Mouse (Mus musculus): ENCODE data around the gene Tead1. TPM values are rescaled to one million over a fixed set of nuclear protein-coding genes. Genes with fewer than 3 reads are reported as not detected.

The Tead1 gene
- total RNA-seq, 2 experiments from 2014 or later = 60.3 to 67.6 TPM

DNA sequence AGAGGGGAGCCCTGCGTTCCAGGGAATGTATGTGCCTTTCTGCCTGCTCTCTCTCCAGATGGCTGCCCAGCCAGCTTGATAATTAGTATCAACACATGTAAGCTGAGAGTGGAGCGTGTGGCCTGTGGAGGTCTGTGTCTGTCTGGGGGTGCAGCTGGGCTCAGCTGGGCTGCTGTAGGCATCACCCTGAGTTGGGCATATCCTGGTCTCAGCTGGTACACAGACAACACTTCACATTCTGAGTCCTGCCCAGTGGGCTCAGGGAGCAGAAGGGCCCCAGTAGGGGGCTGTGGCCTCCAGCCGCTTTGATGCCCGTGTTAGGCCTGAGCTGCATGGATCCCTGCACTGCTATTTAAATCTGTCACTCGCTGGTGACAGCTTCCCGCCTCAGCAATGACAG is 100.5 kb downstream of the Tead1 start:
- no peak for DNase-seq

DNA sequence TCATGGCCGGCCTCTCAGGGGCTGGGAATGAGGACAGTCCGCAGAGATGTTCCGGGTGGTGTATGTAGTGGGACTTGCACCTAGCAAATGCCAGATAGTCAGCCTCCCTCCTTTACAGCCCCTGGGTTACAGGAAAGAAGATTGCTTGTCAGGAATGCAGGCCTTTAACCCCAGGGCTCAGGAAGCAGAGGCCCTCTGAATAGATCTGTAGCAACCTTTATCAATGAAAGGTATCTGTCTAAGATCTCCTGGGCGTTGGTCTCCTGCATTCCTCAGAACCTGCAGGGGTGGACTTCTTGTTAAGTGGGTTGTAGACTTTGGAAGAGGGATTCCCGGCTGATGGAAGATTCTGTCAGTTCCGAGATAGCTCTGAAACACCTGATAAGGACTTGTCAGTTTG is 101.8 kb downstream of the Tead1 start:
- DNase-seq = no peak

DNA sequence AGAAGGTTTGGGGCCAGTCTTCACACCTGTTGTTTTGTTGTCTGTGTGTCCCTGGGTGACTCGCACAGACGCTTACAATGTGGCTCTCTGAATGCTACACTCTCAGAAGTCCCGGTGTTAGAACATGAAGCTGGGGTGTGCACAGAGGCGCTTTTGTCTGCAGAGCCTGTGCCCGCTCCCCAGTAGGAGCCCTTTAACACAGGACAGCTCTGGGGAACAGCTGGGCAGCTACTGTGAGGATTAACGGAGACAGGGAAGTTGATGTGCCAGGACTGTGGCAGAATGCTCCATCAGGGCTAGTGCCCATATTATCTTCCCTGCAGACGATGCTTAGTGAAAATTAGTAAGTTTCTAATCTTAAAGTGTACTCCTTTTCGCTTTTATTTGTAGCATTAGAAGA is 102.9 kb downstream of the Tead1 start:
- DNase-seq = no peak

DNA sequence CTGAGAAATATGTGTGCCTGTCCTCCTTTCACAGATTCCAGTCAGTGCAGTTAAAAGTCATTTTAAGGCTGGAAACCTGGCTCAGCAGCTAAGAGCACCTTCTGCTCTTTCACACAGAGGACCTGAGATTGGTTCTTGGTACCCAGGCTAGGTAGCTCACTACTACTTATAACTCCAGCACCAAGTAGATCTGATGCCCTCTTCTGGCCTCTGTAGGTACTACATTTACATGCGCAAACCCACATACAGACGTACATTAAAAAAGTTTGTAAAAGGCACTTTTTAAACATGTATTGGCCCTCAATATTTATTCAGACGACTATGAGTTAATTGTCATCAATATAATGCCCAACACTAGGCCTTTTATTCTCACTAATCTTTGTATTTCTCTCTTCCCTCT is 105.2 kb downstream of the Tead1 start:
- DNase-seq = no peak

DNA sequence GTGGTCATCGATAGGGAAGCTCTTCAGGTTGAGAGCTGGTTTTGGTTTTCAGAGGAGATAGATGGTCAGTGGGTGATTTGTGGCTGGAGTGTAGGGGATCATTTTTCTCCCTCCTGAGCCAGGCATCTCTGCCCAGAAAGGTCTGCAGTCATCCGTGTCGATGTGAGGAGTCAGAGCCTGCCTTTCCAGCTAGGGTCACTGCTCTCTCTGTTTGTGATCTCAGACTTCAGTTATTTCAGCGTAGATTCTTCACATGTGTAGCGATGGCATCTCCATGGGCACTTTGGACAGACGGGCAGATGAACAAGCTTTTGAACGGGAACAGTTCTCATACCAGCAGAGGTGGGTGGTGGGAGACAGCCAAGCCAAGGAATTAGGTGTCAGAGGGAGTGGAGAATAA is 106.2 kb downstream of the Tead1 start:
- no peak for DNase-seq

DNA sequence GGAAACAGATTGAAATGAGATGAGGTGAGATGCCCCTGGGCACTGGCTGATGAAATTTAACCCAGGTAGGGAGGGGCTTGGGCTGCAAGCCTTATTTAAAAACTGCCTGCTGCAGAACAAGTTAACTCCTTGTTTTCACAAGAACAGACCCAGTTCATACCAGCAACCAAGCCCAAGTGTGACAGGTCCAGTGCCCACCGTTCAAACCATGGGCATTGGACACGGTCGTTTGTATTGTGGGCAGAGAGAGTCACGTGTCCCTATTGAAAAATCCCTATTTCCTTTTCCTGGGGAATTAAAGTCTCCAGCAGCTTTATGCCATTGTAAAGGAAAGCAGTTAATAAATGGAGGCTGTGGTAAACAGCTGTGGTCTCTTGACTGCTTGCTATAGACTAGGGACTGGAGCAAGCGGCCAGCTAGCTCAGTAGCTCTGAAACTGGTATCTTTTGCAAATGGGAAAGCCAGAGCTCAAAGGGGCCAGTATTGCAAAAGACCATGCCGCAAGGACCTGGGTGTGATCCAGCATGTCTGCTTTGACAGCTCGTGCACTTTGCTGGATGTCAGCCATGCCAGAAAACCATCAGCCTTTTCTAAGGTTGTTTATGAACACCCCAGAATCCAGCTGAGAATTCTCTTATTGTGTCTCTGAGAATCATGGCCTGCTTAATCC is 107.6 kb downstream of the Tead1 start:
- DNase-seq = peak; percentile 79

DNA sequence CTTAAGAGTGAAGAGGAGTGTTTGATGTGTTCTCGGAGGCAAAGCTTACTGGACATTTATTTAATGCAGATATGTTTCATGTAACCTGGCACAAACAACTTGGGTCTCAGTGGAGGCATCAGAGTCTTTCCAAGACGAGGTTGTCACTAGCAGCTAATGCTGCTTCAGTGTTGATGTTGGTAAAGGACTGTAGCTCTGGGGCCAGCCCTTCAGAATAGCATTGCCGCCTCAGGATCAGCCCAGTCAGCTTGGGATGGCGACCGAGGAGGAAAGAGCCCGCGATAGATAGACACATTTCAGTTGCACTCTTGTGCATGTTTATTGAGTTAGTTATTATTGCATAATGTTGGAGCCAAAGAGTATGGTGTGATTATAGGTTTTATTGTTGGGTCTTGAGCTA is 108.2 kb downstream of the Tead1 start:
- DNase-seq = no peak

DNA sequence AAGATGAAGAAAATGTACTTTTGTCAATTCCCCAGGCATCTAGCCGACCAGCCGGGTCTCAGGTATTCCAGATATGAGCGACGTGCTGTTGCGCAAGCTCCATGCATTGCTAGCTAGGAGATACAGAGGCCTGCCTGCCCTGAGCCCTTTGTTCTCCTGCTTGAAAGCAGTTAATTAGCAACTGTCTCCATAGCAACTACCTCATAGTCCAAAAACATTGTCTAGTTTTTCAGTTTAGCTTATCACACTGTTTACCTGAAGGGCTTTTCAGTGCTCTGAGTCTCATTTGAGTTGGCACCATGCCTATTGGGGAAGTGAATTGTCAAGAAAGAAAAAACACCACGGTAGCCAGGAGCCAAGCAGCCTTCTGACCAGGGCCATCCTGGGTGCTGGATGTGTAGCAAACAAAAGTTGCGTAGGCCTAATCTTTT is 109.2 kb downstream of the Tead1 start:
- DNase-seq = peak; percentile 36

DNA sequence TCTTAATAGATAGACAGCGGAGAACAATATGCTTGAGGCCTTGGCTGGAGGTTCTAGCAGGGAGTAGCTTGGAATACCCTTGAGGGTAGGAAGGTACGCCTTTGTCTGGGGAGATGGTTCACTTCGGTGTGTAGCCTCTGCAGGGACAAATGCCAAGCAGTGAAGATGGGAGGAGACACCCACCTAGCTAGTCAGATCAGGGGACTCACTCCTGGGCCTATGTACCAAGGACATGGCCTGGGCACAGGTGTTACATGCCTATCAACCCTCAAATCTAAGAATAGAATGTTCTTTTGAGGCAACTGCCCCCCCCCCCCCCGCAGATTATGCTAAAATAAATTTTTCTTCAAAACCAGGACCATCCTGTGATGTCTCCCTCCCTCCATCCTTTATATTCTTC is 110.6 kb downstream of the Tead1 start:
- DNase-seq = no peak

DNA sequence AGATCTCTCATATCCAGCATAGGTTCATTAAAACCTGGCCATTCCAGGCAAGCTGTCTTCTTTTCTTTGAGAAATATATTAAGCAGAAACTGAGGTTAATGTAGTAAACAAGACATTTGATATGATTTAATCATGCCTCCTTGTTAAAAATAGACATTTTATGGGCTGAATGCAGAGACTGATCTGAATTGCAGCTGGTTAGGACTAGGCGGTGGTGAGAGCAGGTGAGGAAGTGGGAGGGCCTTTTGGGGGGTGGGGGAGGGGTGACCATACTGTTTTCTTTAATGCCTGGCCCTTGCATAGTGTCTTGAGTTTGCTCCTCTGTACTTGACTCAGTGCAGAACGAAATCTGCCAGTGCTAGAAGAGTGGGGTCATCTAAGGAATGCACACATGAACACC is 111.2 kb downstream of the Tead1 start:
- DNase-seq = no peak

DNA sequence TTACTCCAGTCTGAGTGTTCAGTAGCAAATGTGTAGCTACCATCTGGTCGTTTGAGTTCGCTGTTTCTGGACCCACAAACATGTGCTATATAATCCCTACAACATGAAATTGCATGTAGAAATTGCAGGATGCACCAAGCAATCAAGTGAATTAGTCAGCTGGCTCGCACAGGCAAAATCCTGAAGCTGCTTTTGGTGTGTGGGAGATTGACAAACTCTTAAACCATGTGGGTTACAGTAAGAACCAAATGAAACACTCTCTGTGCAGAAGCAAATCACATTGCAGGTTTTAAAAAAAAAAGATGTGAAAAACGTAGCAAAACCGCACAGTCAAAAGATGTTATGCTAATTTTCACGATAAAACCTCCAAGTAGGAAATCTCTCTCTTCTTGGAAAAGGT is 113.6 kb downstream of the Tead1 start:
- no peak for DNase-seq

DNA sequence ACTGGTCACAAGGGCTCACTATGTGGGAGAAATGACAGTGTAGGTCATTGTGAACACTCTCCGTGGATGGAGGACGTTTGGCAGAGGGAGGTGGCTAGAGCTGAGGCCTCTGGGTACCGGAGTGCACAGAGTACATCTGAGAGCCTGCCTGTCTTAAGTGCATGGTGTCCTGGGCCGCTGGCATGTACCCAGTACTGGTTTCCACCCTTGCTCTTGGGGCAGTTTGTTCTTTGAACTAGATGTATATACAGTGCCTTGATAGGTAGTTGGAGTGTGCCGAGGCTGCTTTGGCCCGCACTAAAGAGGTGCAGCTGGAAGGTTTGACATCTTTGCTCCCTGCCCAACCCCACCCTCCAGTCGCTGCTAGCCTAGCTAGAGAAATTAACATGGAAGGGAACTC is 114.8 kb downstream of the Tead1 start:
- no peak for DNase-seq

DNA sequence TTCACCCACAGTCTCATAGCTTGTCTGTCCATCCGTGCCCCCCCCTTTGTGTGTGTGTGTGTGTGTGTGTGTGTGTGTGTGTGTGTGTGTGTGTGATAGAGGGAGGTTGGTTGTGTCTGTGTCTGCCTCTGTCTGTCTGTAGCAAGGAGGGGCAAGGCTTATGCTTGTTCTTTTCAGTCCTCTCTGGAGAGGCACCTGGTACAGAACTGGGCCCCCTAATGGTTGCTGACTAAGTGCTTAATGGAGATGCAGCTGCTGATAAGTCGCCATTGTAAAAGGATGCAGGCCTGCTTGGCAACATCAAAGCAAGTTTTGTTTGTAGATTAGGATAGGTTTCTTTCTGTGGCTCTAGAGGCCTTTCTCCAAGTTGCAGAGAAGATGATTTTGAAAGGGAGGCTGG is 115.4 kb downstream of the Tead1 start:
- DNase-seq = no peak

DNA sequence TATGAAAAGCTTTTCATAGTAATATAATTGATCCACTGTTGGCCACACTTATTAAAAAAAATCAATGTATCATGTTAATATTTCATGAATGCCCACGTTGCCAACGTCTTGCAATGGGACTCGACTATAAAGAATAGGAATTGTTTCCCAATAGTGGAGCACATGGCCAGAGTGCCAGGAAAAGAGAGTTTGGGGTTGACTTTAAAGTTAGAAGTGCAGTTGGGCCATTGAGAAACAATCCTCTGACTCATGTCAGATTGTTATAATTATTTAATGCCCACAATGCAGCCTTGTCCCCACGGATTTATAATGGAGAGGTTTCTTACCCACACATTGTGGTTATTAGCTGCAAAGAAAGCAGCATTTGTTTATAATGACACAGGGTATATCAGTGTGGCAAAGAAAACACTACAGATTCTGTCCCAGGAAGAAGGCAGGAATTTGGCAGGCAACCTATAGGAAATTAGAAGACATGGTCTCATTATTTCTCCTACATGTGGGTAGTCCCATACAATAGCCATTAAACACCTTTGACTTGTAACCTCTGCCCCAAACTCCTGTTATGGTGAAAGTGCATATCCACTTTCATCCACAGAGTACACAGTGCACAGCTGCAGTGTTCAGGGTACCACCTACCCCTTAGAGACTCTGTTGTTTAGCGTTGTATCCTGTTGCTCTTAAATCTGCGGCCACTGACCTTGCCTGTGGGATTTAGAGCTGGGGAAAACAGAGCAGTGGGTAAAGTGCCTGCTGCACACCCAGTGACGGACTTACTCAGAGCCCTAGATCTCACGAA is 118.6 kb downstream of the Tead1 start:
- DNase-seq = no peak

DNA sequence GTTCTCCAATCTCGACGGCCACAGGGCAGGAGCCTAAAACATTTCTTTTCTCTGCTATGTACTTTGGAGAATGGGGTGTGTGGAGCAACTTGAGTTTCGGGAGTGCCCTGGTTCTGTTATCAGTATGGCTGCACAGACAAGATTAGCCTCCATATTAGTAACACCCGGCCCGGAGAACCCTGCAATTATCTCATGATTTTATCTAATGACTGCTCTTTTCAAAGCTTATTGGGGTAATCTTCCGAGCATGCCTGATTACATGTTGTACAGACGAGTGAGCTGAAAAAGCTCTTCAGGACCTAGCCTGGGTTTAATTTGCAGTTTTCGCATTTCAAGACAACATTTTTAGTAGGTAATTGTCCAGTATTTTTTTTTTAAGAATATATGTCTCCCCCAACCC is 122.6 kb downstream of the Tead1 start:
- no peak for DNase-seq

DNA sequence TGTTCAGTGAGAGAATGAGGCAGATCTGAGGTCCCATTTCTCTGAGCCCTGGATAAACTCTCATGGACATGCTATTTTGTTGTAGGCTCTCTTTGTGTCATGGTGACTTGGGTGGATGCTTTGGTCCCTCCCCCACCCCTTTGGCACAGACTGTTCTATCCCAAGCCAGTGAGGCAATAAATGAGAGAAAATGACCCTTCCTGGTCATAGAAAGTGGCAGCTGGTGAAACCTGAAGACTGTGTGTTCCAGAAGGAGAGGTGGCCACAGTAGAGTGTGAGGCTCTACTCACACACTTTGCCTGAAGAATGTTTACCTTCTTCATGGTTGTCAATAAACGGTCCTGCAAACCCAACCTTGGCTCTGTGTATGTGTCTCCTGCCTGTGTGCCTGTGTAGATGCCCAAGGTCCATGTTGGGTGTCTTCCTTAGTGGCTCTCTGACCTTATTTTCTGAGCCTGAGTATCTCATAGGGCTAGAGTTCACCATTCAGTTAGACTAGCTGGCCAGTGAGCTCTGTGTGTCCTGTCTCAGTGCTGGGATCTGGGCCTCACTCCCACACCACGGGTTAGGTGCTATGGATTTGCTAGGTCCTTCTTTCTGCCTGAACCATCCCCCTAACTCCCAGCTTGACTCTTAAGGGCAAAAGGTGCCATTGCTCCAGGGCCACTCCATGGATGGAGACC is 127.7 kb downstream of the Tead1 start:
- no peak for DNase-seq

DNA sequence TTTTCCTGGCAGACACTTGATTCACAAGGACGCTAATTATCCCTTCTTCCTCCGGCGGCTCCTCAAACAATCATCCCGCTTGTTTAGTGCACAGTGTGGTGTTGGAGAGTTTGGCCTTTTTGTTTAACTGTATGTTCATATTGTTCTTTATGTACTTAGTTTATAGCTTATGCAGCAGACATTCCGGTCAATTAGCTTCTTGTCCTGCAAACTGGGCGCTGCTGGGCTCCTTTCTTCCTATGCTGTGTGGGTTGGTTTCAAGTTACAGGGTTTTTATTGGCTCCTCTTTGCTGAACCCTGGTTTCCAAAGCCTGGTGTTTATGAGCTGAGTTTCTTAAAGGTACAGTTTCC is 128.3 kb downstream of the Tead1 start:
- peak; percentile 52 for DNase-seq

DNA sequence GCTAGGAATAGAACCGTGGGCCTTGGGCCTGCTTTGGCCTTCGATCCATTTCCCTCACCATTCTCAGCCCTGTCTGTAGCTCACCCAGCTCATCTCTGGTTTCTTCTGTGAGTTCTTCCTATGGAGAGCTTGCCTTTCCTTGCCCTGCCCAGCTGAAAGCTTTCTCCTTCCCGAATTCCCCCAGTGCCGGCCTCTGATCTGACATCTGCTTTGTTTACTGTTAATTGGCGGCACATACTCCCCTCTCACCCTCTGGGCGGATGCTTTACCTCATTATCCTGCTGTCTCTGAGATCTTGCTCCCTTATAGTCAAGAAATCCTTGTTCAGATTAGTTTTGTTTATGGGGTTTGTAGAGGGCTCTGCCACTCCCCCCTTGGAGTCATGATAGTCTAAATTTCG is 131.6 kb downstream of the Tead1 start:
- DNase-seq = no peak

DNA sequence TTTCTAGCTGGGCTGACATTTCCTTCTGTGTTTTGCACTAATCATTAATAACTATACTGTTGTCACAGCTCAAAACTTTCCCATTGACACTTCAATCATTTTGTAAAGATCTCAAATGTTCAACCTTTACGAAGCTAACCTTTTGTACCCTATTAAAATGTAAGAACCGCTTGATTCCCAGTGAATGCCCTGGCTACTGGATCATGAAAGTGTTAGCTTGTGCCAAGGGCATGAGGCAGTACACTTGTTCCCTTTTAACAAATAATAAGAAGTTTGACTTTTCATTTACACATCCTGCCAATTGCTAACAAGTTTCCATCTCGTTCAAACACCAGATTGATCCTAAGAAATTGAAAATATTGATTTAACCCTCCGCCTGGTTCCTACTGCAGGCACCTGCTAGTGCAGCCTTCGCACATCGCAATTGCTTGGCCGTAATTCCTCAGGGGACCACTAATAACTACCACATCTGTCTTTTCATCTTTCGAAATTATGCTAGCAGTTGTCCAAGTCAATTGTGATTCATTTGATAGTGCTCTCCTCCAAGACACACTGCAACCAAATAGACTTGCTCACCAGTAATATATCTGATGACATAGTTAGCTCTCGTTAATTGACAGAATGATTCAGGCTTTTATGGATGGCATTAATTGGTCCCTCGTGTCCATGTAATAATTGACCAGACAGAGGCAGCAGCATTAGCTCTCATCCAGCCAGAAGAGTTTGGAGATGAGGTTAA is 133.1 kb downstream of the Tead1 start:
- DNase-seq = no peak

DNA sequence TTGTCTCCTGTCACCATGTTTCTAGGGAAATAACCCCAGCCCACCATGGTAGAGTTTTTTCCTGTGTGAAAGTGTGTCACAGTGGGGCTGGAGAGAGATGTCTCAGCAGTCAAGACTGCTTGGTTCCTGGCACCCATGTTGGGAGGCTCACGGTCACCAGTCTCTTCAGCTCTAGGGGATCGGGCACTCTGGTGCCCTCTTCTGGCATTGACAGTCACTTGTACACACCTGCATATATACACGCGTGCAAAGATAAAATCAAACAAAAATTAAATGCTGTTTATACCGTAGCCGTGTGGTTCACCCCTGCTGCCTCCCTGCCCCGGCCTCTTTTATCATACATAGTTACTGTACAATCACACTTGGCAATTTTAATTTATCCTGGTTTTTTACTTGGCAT is 134.0 kb downstream of the Tead1 start:
- peak; percentile 19 for DNase-seq

DNA sequence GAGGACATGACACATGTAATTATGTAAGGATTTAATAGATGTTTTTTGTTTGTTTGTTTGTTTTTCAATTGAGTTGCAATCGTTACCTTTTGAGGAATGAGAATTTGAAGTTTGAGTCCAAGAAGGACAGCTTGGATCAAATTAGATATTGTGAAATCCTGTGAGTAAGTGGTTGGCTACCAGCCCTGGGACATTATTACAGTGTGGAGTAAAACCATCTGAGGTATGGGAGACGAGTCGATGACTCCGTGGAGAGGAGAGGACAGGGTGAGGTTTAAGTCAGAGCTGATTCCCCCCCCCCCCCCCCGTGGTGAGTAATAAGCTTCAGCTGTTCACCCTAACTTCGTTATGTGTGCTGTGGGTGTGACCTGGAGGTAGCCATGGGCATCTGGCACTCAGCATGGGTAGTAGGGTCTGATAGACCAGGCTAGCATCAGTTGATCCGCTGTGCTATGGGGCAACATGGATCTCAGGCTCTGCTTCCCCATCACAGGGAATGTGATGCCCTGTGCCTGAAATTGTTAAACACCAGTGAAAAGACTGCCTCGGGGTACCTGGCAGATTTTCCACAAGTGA is 134.7 kb downstream of the Tead1 start:
- peak; percentile 71 for DNase-seq

DNA sequence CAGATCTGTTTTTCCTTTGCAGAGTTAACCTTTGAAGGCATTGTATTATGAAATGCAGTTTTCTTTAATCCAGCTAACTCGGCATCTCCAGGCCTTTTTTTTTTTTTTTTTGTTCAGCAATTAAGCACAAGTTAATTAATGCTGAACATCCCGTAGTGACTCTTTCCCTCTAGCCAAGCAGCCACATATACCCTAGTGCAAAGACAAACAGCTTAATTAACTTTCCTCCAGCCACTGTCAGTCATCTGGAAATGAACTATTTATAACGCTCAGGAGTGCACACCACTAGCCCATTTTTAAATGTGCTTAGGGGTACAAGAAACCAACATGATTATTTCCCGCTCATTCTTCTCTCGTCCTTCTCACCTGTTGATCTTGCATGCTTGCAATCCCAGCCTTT is 136.9 kb downstream of the Tead1 start:
- DNase-seq = no peak

DNA sequence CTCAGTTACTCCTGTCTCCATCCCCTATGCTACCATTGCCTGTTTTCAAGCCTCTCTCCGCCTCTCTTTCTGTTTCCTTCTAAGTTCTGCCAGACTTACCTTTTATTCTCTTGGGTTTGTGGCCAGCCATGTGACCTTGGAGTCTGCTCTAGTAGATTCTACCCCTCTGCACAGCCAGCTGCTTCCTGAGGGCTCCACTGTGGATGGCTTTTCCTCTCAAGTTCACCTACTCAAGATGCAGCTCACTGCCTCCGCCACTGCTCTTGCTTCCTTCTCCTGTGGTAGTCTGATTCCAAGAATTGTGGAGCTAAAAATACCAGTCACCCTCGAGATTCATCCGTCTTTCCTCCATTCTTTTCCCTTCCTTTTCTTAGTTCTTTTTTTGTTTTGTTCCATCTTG is 140.7 kb downstream of the Tead1 start:
- DNase-seq = peak; percentile 9

Data from adrenal gland, postnatal 10 days (tissue).